Mouse (Mus musculus) left cerebral cortex, adult 8-10 months (tissue): ENCODE results near the gene Gipc3. TPM values are rescaled to one million over a fixed set of nuclear protein-coding genes. Genes with fewer than 3 reads are reported as not detected.

Source experiments
- DNase-seq, 2 experiments: peaks; one replicate each; pipeline ENCODE4 v3.0.0; 2022; ENCODE audit warnings: low spot score in 2 of 2
- microRNA-seq, 2 experiments: library from miRNA; unstranded; fragments of <30 nt; microRNA quantifications; one replicate each; pipeline ENCODE4 v1.2.0; 2022
- total RNA-seq, 4 experiments: library from RNA; stranded (reverse); gene quantifications; 2 replicates each; pipeline ENCODE4 v1.2.4; 2022

The Gipc3 gene
- total RNA-seq, 4 experiments from 2014 or later: 2.0 to 2.3 (median 2.2) TPM

- DNase-seq: no peak
Observed at GRCm38 (mm10) chr10:81285694-81286450, 57.2 kb downstream of the Gipc3 start.

Small RNAs within 50 kb of the gene (microRNA-seq; reads per million reads assigned to microRNA genes)
- gene Mir6913: 2.1 to 2.2 reads per million in 2 experiments

Other genes with a start within 250 kb of the Gipc3 start
- under 1 TPM in 3 of 4 experiments, not detected in 1; 0.28 to 0.48 (median 0.37) TPM for gene Creb3l3, start 244.4 kb downstream of the Gipc3 start, total RNA-seq
- 100 to 1,000 TPM; 121 to 132 (median 126) TPM for gene Map2k2, start 237.4 kb downstream of the Gipc3 start, total RNA-seq
- 100 to 1,000 TPM; 106 to 115 (median 112) TPM for gene Zbtb7a, start 208.0 kb downstream of the Gipc3 start, total RNA-seq
- gene Pias4, start 175.3 kb downstream of the Gipc3 start, total RNA-seq: 10 to 100 TPM; 22.0 to 30.4 (median 27.9) TPM
- gene Eef2, start 166.6 kb downstream of the Gipc3 start, total RNA-seq: 100 to 1,000 TPM; 928 to 998 (median 954) TPM
- gene Dapk3, start 160.3 kb downstream of the Gipc3 start, total RNA-seq: 10 to 100 TPM; 65.1 to 70.9 (median 68.9) TPM
- gene 4930442H23Rik, start 159.4 kb downstream of the Gipc3 start, total RNA-seq: not detected
- gene Nmrk2, start 141.2 kb downstream of the Gipc3 start, total RNA-seq: under 1 TPM in 1 of 4 experiments, not detected in 3; 0.18 TPM
- 100 to 1,000 TPM; 165 to 189 (median 171) TPM for gene Atcay, start 112.4 kb downstream of the Gipc3 start, total RNA-seq
- 10 to 100 TPM; 58.4 to 65.1 (median 60.8) TPM for gene Zfr2, start 110.1 kb downstream of the Gipc3 start, total RNA-seq
- 100 to 1,000 TPM; 167 to 192 (median 183) TPM for gene Matk, start 90.3 kb downstream of the Gipc3 start, total RNA-seq
- 10 to 100 TPM; 39.8 to 51.5 (median 47.8) TPM for gene Mrpl54, start 76.3 kb downstream of the Gipc3 start, total RNA-seq
- 10 to 100 TPM; 24.3 to 38.6 (median 27.6) TPM for gene Apba3, start 76.3 kb downstream of the Gipc3 start, total RNA-seq
- gene Tjp3, start 51.7 kb downstream of the Gipc3 start, total RNA-seq: under 1 TPM in 3 of 4 experiments, not detected in 1; 0.23 to 1.00 (median 0.27) TPM
- 100 to 1,000 TPM; 355 to 367 (median 361) TPM for gene Pip5k1c, start 50.3 kb downstream of the Gipc3 start, total RNA-seq
- gene Cactin, start 22.2 kb downstream of the Gipc3 start, total RNA-seq: 10 to 100 TPM; 27.7 to 30.9 (median 29.2) TPM
- gene Tbxa2r, start 14.5 kb downstream of the Gipc3 start, total RNA-seq: 1 to 10 TPM in 2 of 4 experiments, under 1 TPM in 2; 0.63 to 1.3 (median 0.93) TPM
- 10 to 100 TPM; 20.2 to 31.9 (median 27.2) TPM for gene Hmg20b, start 7.2 kb upstream of the Gipc3 start, total RNA-seq
- 10 to 100 TPM; 36.8 to 42.2 (median 37.9) TPM for gene Mfsd12, start 14.2 kb upstream of the Gipc3 start, total RNA-seq
- gene 4930404N11Rik, start 22.6 kb upstream of the Gipc3 start, total RNA-seq: 1 to 10 TPM in 3 of 4 experiments, under 1 TPM in 1; 0.77 to 2.4 (median 1.2) TPM
- 10 to 100 TPM; 66.8 to 73.4 (median 70.6) TPM for gene Fzr1, start 35.2 kb upstream of the Gipc3 start, total RNA-seq
- 10 to 100 TPM; 81.4 to 89.7 (median 85.5) TPM for gene Dohh, start 41.2 kb upstream of the Gipc3 start, total RNA-seq
- 1 to 10 TPM; 2.0 to 5.2 (median 4.0) TPM for gene Gm48551, start 41.2 kb upstream of the Gipc3 start, total RNA-seq
- 1 to 10 TPM; 2.5 to 3.3 (median 2.6) TPM for gene Gm48552, start 45.7 kb upstream of the Gipc3 start, total RNA-seq
- gene Smim24, start 49.8 kb upstream of the Gipc3 start, total RNA-seq: 1 to 10 TPM in 2 of 4 experiments, under 1 TPM in 2; 0.50 to 1.6 (median 0.84) TPM
- 10 to 100 TPM; 83.3 to 98.1 (median 85.4) TPM for gene Nfic, start 112.4 kb upstream of the Gipc3 start, total RNA-seq
- 100 to 1,000 TPM; 229 to 265 (median 242) TPM for gene Celf5, start 139.4 kb upstream of the Gipc3 start, total RNA-seq
- 10 to 100 TPM; 70.9 to 91.6 (median 73.7) TPM for gene Ncln, start 153.1 kb upstream of the Gipc3 start, total RNA-seq
- gene S1pr4, start 156.9 kb upstream of the Gipc3 start, total RNA-seq: 1 to 10 TPM in 2 of 4 experiments, under 1 TPM in 2; 0.41 to 1.2 (median 0.89) TPM
- gene Gna15, start 181.0 kb upstream of the Gipc3 start, total RNA-seq: 1 to 10 TPM; 3.4 to 6.1 (median 5.3) TPM
- 100 to 1,000 TPM in 3 of 4 experiments, 10 to 100 TPM in 1; 99.3 to 110 (median 101) TPM for gene Gna11, start 201.9 kb upstream of the Gipc3 start, total RNA-seq
- 100 to 1,000 TPM; 719 to 760 (median 743) TPM for gene Aes, start 216.2 kb upstream of the Gipc3 start, total RNA-seq
- 10 to 100 TPM; 36.2 to 42.3 (median 39.2) TPM for gene Tle2, start 231.3 kb upstream of the Gipc3 start, total RNA-seq